Mouse (Mus musculus): ENCODE results near the gene Elovl1.

- TF ChIP-seq POLR2A (IDR thresholded peaks at IDR 0.05; ENCODE audit: insufficient read depth, low read depth, low read length) (no peak), CTCF (IDR thresholded peaks at IDR 0.05) (no peak)
These were observed 31.5 kb upstream of the Elovl1 start for GRCm38 (mm10) chr4:118396433-118396832.
